Mouse (Mus musculus) heart, adult 11 months (tissue): ENCODE measurements around the gene Gm17093.
"Not testable (repeated sequence)": the region's sequence is repeated elsewhere in the genome, so short reads cannot be mapped to it uniquely, and the experiment has no call there.

Source experiments
- DNase-seq: peaks from one replicate; pipeline ENCODE4 v3.0.0; 2022

Gene Gm17093

DNA sequence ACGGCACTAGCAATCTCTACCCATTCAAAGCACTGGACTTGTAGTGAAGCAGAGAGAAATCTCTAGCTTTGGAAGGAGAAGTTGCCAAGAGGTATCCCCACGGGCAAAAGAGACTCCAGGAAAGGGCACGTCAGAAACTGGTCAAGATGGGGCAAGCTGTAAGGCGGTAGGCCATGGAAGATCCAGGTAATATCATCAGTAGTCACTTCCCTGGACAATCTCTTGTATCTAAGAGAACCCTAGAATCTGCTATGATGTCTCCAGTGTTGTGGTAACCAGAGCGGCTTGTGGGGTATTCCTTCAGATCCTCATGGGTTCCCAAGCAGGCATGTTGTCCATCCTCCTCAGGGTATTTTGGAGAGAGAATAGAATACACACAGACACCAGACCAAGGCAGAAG lies at the start of gene Gm17093:
Gm17093 (plus strand) TSS at position 301 of the 400 bp plus-strand sequence.
- DNase-seq: not testable (repeated sequence)

DNA sequence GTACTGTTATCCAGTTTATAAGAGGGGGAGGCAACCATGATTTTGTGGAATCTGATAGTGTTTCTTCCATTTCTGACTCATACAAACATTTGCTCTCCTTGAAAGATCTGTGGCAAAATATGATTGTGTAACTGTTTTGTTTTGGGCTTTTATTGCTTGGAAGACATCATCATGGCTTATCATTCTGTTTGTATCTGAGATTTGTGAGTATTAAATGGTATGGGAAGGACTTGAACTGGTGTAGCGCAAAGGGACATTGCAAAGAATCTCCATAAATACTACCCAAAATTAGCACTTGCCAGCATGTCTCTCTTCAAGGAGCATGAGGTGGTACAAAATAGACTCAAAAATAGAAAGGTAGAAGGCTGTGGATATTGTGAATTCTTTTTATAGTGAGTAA lies 25.9 kb upstream of the Gm17093 start, which contains the start of gene BC061237:
BC061237 (plus strand) TSS at position 301 of the 400 bp plus-strand sequence.
- not testable (repeated sequence) for DNase-seq

- DNase-seq: not testable (repeated sequence)
Measured at GRCm38 (mm10) chr14:44547961-44548360, 29.9 kb downstream of the Gm17093 start.
